Mouse (Mus musculus) heart, embryonic 14.5 days (tissue): ENCODE measurements around the gene Kif3a. TPM values are rescaled to one million over a fixed set of nuclear protein-coding genes. Genes with fewer than 3 reads are reported as not detected.

Experiments
- ATAC-seq: fragments of 200-750 bp; cut with Nextera tagmentation; 2 replicates; pipeline ENCODE4 v1.8.0; 2017; ENCODE audit warnings: low read depth, moderate TSS enrichment; ENCODE audit not compliant: insufficient number of reproducible peaks, insufficient read depth, low FRiP score
- H3K27ac ChIP-seq, 2 experiments: fragments of 200-500 bp in 1 of 2; fragments of 300-500 bp in 1 of 2; sonication (generic) in 1 of 2; replicated peaks in 1 of 2; 2 replicates each; pipeline ENCODE4 v1.5.1; 2012 to 2014; ENCODE audit warnings: low read depth in 2 of 2, low read length in 2 of 2, control low read depth in 1 of 2, mild to moderate bottlenecking in 1 of 2, mixed read lengths in 1 of 2; ENCODE audit not compliant: control insufficient read depth in 1 of 2, insufficient read depth in 1 of 2
- H3K27me3 ChIP-seq: fragments of 300-500 bp; sonication (generic); 2 replicates; pipeline ENCODE4 v1.6.1; 2014; ENCODE audit warnings: mild to moderate bottlenecking, low read length, control low read depth; ENCODE audit not compliant: control insufficient read depth, insufficient read depth
- H3K36me3 ChIP-seq: fragments of 300-500 bp; sonication (generic); 2 replicates; pipeline ENCODE4 v1.6.1; 2014; ENCODE audit warnings: mild to moderate bottlenecking, control low read depth, low read length, mixed read lengths; ENCODE audit not compliant: control insufficient read depth, insufficient read depth
- H3K4me1 ChIP-seq, 2 experiments: fragments of 200-500 bp in 1 of 2; fragments of 300-500 bp in 1 of 2; sonication (generic) in 1 of 2; 2 replicates each; pipeline ENCODE4 v1.6.1; 2012 to 2014; ENCODE audit warnings: low read length in 2 of 2, control low read depth in 1 of 2, mixed read lengths in 1 of 2; ENCODE audit not compliant: control insufficient read depth in 2 of 2, insufficient read depth in 2 of 2
- H3K4me2 ChIP-seq: fragments of 300-500 bp; sonication (generic); 2 replicates; pipeline ENCODE4 v1.6.1; 2014; ENCODE audit warnings: mild to moderate bottlenecking, low read length
- H3K4me3 ChIP-seq, 2 experiments: fragments of 200-500 bp in 1 of 2; fragments of 300-500 bp in 1 of 2; sonication (generic) in 1 of 2; 2 replicates each; pipeline ENCODE4 v1.5.1; 2012 to 2014; ENCODE audit warnings: low read length in 2 of 2, mild to moderate bottlenecking in 2 of 2, control low read depth in 1 of 2, low read depth in 1 of 2, moderate library complexity in 1 of 2; ENCODE audit not compliant: control insufficient read depth in 1 of 2, insufficient read depth in 1 of 2
- H3K9ac ChIP-seq: fragments of 300-500 bp; sonication (generic); 2 replicates; pipeline ENCODE4 v1.6.1; 2014; ENCODE audit warnings: mild to moderate bottlenecking, low read length
- H3K9me3 ChIP-seq: fragments of 300-500 bp; sonication (generic); 2 replicates; pipeline ENCODE4 v1.6.1; 2016; ENCODE audit warnings: low read length, control low read depth; ENCODE audit not compliant: control insufficient read depth
- WGBS: fragments of 180-500 bp; shearing (Covaris S2); extraction: QIAGEN DNeasy Blood & Tissue Kit; methylation state at CpG from one replicate; pipeline ENCODE4 v1.1.7; 2014; 5-methylcytosine and 5-hydroxymethylcytosine counted together
- polyA plus RNA-seq: library from polyadenylated mRNA; unstranded; fragments of >200 nt; fragmentation: Nextera tagmentation; extraction: Ambion mirVana; gene quantifications from 2 replicates; pipeline ENCODE4 v1.2.1, GENCODE M21; 2014

Kif3a gene
- polyA plus RNA-seq, 1 experiment from 2014 or later, result 38.3 TPM

DNA sequence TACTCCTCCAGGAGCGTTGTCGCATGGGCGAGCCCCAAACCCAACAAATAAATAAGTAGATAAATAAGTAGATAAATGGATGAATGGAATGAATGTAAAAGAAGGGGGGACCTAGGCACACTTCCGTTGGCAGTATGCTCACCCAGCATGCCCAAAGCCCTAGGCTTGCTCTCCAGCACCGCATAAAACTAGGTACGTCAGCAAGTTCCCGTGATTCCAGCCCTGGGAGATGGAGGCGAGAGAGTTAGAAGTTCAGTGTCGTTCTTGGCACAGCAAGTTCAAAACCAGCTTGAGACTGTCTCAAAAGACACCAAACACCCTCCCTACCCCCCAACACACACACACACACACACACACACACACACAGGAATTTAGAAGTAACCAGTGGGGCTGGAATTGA lies 37.2 kb upstream of the Kif3a start:
- H3K36me3 ChIP-seq, result peaks cover 21% of the 10 kb centered on the region
- no peak overlapping the region for H3K9ac ChIP-seq
- H3K27me3 ChIP-seq, result no peaks in the 10 kb centered on the region
- peaks cover 35 to 44% of the 10 kb centered on the region in 2 experiments for H3K4me1 ChIP-seq
- WGBS, result 77% methylated on average over 9 of the region's 9 CpGs
- H3K4me3 ChIP-seq, result no peak overlapping the region
- no peak overlapping the region for H3K27ac ChIP-seq
- no peak for ATAC-seq
- H3K9me3 ChIP-seq, result no peaks in the 10 kb centered on the region
- no peak overlapping the region for H3K4me2 ChIP-seq

DNA sequence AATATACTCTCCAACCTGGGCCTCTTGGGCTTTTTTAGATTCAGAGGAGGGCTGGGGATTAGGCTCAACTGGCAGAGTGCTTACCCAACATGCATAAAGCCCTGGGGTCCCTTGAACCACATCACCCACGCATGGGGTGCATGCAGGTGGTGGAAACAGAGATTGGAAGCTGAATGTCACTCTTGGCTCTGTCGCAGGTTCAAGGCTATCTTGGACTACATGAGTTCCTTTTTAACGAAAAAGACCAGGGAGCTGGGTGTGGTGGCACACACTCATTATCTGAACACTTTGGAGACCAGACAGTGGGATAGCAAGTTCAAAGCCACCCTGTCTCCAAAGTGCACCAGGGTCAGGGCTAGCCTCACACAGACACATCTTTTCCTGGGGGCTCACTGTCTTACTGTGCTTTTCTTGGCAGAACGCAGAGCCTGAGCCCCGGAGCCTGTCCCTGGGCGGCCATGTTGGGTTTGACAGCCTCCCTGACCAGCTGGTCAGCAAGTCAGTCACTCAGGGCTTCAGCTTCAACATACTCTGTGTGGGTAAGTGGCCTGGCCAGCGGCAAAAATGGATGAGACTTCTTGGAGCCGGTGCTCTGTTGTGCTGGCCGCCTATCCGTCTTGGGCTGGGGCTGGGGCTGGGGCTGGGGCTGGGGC lies 35.5 kb upstream of the Kif3a start:
- H3K27ac ChIP-seq, result no peak overlapping the region
- 89% methylated on average over 10 of the region's 10 CpGs for WGBS
- no peaks in the 10 kb centered on the region for H3K9me3 ChIP-seq
- no peaks in the 10 kb centered on the region for H3K27me3 ChIP-seq
- ATAC-seq, result no peak
- H3K4me1 ChIP-seq, result peaks cover 23 to 28% of the 10 kb centered on the region in 2 experiments
- H3K4me2 ChIP-seq, result no peak overlapping the region
- no peak overlapping the region for H3K9ac ChIP-seq
- no peak overlapping the region for H3K4me3 ChIP-seq
- H3K36me3 ChIP-seq, result peaks cover 38% of the 10 kb centered on the region

DNA sequence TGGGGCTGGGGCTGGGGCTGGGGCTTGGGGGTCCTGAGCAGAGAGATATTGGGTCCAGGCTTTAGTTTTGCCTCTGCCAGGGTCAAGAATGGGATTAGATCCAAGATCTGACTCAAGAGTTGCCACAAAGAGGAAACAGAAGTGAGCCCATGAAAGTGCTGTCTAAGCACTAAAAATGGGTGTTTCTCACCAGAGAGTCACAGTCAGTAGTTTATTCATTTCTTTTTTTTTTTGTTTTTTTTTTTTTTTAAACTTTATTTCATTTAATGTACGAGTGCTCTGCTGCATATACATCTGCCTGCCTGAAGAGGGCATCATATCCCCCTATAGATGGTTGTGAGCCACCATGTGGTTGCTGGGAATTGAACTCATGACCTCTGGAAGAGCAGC lies 35.0 kb upstream of the Kif3a start:
- H3K27me3 ChIP-seq, result no peaks in the 10 kb centered on the region

DNA sequence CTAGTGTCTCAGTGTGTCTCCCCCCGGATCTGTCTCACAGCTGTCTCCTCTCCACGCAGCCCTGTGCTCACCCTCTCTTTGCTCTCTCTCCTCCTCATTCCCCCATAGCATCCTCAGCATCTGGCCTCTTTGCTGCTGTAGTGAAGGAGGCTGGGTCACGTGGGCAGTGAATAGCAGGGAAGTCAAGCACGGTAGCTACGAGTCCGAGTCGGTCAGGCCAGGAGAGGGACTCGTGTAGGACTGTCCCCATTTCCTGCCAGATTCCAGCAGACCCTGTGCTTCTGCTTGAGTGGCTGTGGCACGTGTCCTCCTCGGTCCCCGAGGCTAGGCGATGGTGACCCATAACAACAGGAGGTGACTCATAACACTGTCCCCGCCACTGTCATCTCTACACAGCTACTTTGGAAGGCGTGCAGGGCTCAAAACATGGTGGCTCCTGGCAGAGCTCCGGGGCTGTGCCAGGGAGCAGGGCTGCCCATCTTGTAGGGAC lies 28.1 kb upstream of the Kif3a start:
- Histone ChIP-seq H3K9ac (no peak overlapping the region), H3K27me3 (no peaks in the 10 kb centered on the region), H3K9me3 (no peaks in the 10 kb centered on the region), H3K4me3 (no peak overlapping the region), H3K4me1 (peaks cover 0 to 3% of the 10 kb centered on the region in 2 experiments; a peak in 2 of 4 replicates), H3K36me3 (peaks cover 73% of the 10 kb centered on the region), H3K27ac (no peak overlapping the region), H3K4me2 (no peak overlapping the region)
- WGBS, result 64% methylated on average over 15 of the region's 15 CpGs
- ATAC-seq, result peak; percentile 18; the same call in 1 of the 2 replicates

More for the DNA sequence above, 35.0 kb upstream of the Kif3a start:
- Histone ChIP-seq H3K9me3 (no peaks in the 10 kb centered on the region), H3K4me3 (no peak overlapping the region), H3K36me3 (peaks cover 44% of the 10 kb centered on the region), H3K27ac (no peak overlapping the region), H3K4me2 (no peak overlapping the region), H3K4me1 (peaks cover 23 to 28% of the 10 kb centered on the region in 2 experiments), H3K9ac (no peak overlapping the region)
- 100% methylated on average over 1 of the region's 1 CpGs for WGBS
- ATAC-seq, result no peak

DNA sequence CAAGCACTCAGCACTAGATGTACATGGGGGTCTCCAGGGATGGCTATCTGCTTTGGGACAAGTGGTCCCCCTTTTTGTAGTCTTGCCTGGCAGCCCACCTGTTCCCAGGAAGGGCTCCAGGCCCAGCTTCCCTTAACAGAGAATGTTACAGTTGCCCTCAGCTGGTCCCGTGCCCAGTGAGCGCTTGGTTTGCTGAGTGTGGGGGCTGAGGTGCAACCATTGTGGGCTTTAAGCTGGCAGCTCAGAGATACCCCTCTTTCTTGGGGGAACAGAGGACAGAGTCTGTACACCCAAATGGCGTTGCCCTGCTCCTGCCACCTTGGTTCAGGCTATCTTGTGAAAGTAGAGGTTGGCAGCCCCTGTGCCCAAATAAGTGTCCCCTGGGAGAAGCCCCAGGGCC lies 26.8 kb upstream of the Kif3a start:
- Histone ChIP-seq H3K9me3 (no peaks in the 10 kb centered on the region), H3K36me3 (peaks cover 59% of the 10 kb centered on the region), H3K27ac (no peak overlapping the region), H3K27me3 (no peaks in the 10 kb centered on the region), H3K9ac (no peak overlapping the region), H3K4me1 (peaks cover 0 to 3% of the 10 kb centered on the region in 2 experiments; a peak in 2 of 4 replicates), H3K4me2 (no peak overlapping the region), H3K4me3 (no peak overlapping the region)
- ATAC-seq, result no peak
- WGBS, result 99% methylated on average over 3 of the region's 3 CpGs

DNA sequence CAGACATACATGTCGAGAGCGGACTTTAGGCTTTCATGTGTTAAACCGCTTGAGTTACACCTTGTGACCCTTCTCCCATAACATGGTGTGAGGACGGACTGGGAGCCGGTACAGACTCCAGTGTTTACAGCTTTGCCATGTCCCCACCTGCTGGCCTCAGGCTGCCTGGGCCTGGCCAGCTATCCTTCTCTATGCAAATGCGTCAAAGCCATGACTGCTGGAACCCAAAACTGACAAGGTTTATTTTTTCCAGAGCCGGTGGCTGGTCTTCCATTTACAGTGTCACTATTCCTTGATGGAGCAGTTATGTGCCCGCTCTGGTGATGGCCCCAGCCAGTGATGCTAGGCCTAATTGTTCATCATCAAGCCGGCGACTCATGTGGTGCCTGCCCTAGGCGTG lies 26.0 kb upstream of the Kif3a start:
- no peak overlapping the region for H3K27ac ChIP-seq
- peaks cover 0 to 3% of the 10 kb centered on the region in 2 experiments; a peak in 2 of 4 replicates for H3K4me1 ChIP-seq
- no peaks in the 10 kb centered on the region for H3K9me3 ChIP-seq
- H3K36me3 ChIP-seq, result peaks cover 51% of the 10 kb centered on the region
- no peak overlapping the region for H3K4me2 ChIP-seq
- no peak overlapping the region for H3K9ac ChIP-seq
- no peaks in the 10 kb centered on the region for H3K27me3 ChIP-seq
- 86% methylated on average over 11 of the region's 11 CpGs for WGBS
- no peak for ATAC-seq
- no peak overlapping the region for H3K4me3 ChIP-seq

DNA sequence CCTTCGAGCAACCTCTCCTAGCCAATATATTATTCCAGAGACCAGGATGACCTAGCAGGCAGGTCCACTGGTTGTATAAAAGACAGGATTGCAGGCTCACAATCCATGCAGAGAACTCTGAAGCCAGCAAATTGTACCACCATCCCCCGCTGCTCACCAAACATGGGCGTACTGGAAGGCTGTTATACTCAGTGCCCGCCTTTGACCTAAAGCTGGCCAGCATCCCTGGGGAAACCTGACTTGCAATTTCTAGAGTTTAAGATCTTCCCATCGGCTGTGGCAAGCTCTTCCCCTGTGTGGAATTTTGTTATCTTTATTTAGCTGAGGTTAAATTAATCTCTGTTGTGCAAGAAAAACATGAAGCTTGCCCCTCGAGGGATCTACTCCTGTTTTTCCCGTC lies 24.2 kb upstream of the Kif3a start:
- Histone ChIP-seq H3K4me2 (no peak overlapping the region), H3K9ac (no peak overlapping the region), H3K4me1 (peaks cover 3 to 14% of the 10 kb centered on the region in 2 experiments; a peak in 3 of 4 replicates), H3K27ac (no peak overlapping the region), H3K36me3 (peaks cover 34% of the 10 kb centered on the region), H3K4me3 (no peak overlapping the region), H3K27me3 (no peaks in the 10 kb centered on the region), H3K9me3 (no peaks in the 10 kb centered on the region)
- no peak for ATAC-seq
- 53% methylated on average over 7 of the region's 7 CpGs for WGBS

DNA sequence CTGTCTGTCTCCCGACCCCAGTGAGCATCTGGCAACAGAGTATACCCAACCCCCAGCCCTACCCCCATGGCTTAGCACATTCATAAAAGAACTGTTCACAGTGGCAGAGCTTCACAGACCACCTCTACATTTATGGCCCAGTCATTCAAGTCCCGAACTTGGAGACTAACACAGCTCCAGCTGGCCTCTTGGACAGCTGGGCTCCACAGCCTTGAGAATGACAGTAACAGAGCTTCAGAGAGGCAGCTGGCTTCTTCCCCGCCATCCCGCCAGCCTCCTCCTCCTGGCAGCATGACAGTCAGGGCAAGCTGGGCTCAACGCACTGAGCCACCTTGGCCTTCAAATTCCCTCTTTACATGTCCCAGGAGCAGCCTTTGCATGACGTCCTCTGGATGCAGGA lies 20.9 kb upstream of the Kif3a start:
- ATAC-seq, result no peak
- Histone ChIP-seq H3K9ac (no peak overlapping the region), H3K4me3 (no peak overlapping the region), H3K36me3 (peaks cover 13% of the 10 kb centered on the region), H3K27me3 (no peaks in the 10 kb centered on the region), H3K4me1 (peaks cover 6 to 14% of the 10 kb centered on the region in 2 experiments; a peak in 3 of 4 replicates), H3K9me3 (no peaks in the 10 kb centered on the region), H3K4me2 (no peak overlapping the region), H3K27ac (no peak overlapping the region)
- WGBS, result 67% methylated on average over 6 of the region's 6 CpGs
